Mouse (Mus musculus): ENCODE measurements around the gene Bahd1. TPM values are rescaled to one million over a fixed set of nuclear protein-coding genes. Genes with fewer than 3 reads are reported as not detected.

Gene Bahd1
- polyA plus RNA-seq, 1 experiment from 2014 or later = 2.3 TPM

GRCm38 (mm10) chr2:118900826-118901140, 606 bp downstream of the Bahd1 start:
- DNase-seq (no peak), ATAC-seq (ENCODE audit: low read depth) (no peak)
- no peaks in the 10 kb centered on the region for H3K9me3 ChIP-seq (replicated peaks)
- no peaks in the 10 kb centered on the region for H3K36me3 ChIP-seq
- H3K9ac ChIP-seq = peak overlapping the region; percentile 95
- peak overlapping the region; percentile 100 for H3K4me2 ChIP-seq
- H3K27ac ChIP-seq = peak overlapping the region; percentile 30; the same call in 1 of the 2 replicates
- 1% methylated on average over 11 of the region's 11 CpGs for WGBS (ENCODE audit: insufficient replicate concordance)
- peaks cover 68% of the 10 kb centered on the region for H3K27me3 ChIP-seq
- H3K4me1 ChIP-seq (replicated peaks) = peaks cover 75% of the 10 kb centered on the region
- peak overlapping the region; percentile 98 for H3K4me3 ChIP-seq (replicated peaks)

GRCm38 (mm10) chr2:118901175-118902031, 1.2 kb downstream of the Bahd1 start:
- H3K27me3 ChIP-seq = peaks cover 62% of the 10 kb centered on the region
- peaks cover 78% of the 10 kb centered on the region for H3K4me1 ChIP-seq (replicated peaks)
- peak overlapping the region; percentile 98 for H3K4me3 ChIP-seq (replicated peaks)
- DNase-seq (peak; percentile 96), ATAC-seq (ENCODE audit: low read depth) (peak; percentile 90)
- H3K36me3 ChIP-seq = no peaks in the 10 kb centered on the region
- H3K9ac ChIP-seq = peak overlapping the region; percentile 95
- under 1% methylated on average over 104 of the region's 120 CpGs for WGBS (ENCODE audit: insufficient replicate concordance)
- H3K9me3 ChIP-seq (replicated peaks) = no peaks in the 10 kb centered on the region
- H3K4me2 ChIP-seq = peak overlapping the region; percentile 100
- peak overlapping the region; percentile 93 for H3K27ac ChIP-seq

GRCm38 (mm10) chr2:118902051-118903025, 2.2 kb downstream of the Bahd1 start:
- Histone ChIP-seq H3K4me2 (peak overlapping the region; percentile 100), H3K9ac (peak overlapping the region; percentile 95), H3K36me3 (no peaks in the 10 kb centered on the region), H3K27ac (peak overlapping the region; percentile 93), H3K27me3 (peaks cover 52% of the 10 kb centered on the region), H3K4me1 (replicated peaks) (peaks cover 78% of the 10 kb centered on the region), H3K9me3 (replicated peaks) (no peaks in the 10 kb centered on the region), H3K4me3 (replicated peaks) (peak overlapping the region; percentile 98)
- WGBS (ENCODE audit: insufficient replicate concordance) = 1% methylated on average over 92 of the region's 106 CpGs
- peak; percentile 27 for ATAC-seq (ENCODE audit: low read depth)
- peak; percentile 48 for DNase-seq

GRCm38 (mm10) chr2:118903333-118903741, 3.2 kb downstream of the Bahd1 start:
- ATAC-seq (ENCODE audit: low read depth) (no peak), DNase-seq (no peak)
- WGBS (ENCODE audit: insufficient replicate concordance) = 26% methylated on average over 10 of the region's 10 CpGs
- peak overlapping the region; percentile 98 for H3K4me3 ChIP-seq (replicated peaks)
- no peaks in the 10 kb centered on the region for H3K9me3 ChIP-seq (replicated peaks)
- peak overlapping the region; percentile 100 for H3K4me2 ChIP-seq
- no peaks in the 10 kb centered on the region for H3K36me3 ChIP-seq
- peak overlapping the region; percentile 95 for H3K9ac ChIP-seq
- no peak overlapping the region for H3K27ac ChIP-seq
- peaks cover 75% of the 10 kb centered on the region for H3K4me1 ChIP-seq (replicated peaks)
- peaks cover 42% of the 10 kb centered on the region for H3K27me3 ChIP-seq

- no peaks in the 10 kb centered on the region for H3K36me3 ChIP-seq
- H3K4me3 ChIP-seq (replicated peaks) = no peak overlapping the region
- 73% methylated on average over 7 of the region's 7 CpGs for WGBS (ENCODE audit: insufficient replicate concordance)
- H3K4me2 ChIP-seq = no peak overlapping the region
- H3K9ac ChIP-seq = no peak overlapping the region
- DNase-seq (no peak), ATAC-seq (ENCODE audit: low read depth) (no peak)
- no peaks in the 10 kb centered on the region for H3K9me3 ChIP-seq (replicated peaks)
- H3K4me1 ChIP-seq (replicated peaks) = peaks cover 82% of the 10 kb centered on the region
- peaks cover 20% of the 10 kb centered on the region for H3K27me3 ChIP-seq
- no peak overlapping the region for H3K27ac ChIP-seq
These were observed 5.4 kb downstream of the Bahd1 start for GRCm38 (mm10) chr2:118905433-118906117.

- DNase-seq (no peak), ATAC-seq (ENCODE audit: low read depth) (no peak)
- H3K4me2 ChIP-seq = no peak overlapping the region
- H3K4me3 ChIP-seq (replicated peaks) = no peak overlapping the region
- H3K27ac ChIP-seq = no peak overlapping the region
- H3K9me3 ChIP-seq (replicated peaks) = no peaks in the 10 kb centered on the region
- no peaks in the 10 kb centered on the region for H3K36me3 ChIP-seq
- H3K27me3 ChIP-seq = peaks cover 16% of the 10 kb centered on the region
- WGBS (ENCODE audit: insufficient replicate concordance) = 77% methylated on average over 5 of the region's 5 CpGs
- peaks cover 83% of the 10 kb centered on the region for H3K4me1 ChIP-seq (replicated peaks)
- H3K9ac ChIP-seq = no peak overlapping the region
These were observed 5.9 kb downstream of the Bahd1 start for GRCm38 (mm10) chr2:118906118-118906492.

GRCm38 (mm10) chr2:118907781-118908180, 7.6 kb downstream of the Bahd1 start:
- Histone ChIP-seq H3K27me3 (peaks cover 11% of the 10 kb centered on the region), H3K4me3 (replicated peaks) (no peak overlapping the region), H3K9ac (no peak overlapping the region), H3K9me3 (replicated peaks) (no peaks in the 10 kb centered on the region), H3K27ac (no peak overlapping the region), H3K36me3 (no peaks in the 10 kb centered on the region), H3K4me2 (no peak overlapping the region), H3K4me1 (replicated peaks) (peaks cover 86% of the 10 kb centered on the region)
- WGBS (ENCODE audit: insufficient replicate concordance) = 67% methylated on average over 3 of the region's 3 CpGs
- ATAC-seq (ENCODE audit: low read depth) = no peak
- no peak for DNase-seq

GRCm38 (mm10) chr2:118909151-118909550, 9.0 kb downstream of the Bahd1 start:
- DNase-seq (no peak), ATAC-seq (ENCODE audit: low read depth) (no peak)
- H3K4me3 ChIP-seq (replicated peaks) = no peak overlapping the region
- peaks cover 86% of the 10 kb centered on the region for H3K4me1 ChIP-seq (replicated peaks)
- 0 out of 2 replicates have a peak, but pooled peaks cover under 1% of the 10 kb centered on the region for H3K27me3 ChIP-seq
- no peaks in the 10 kb centered on the region for H3K36me3 ChIP-seq
- H3K9me3 ChIP-seq (replicated peaks) = no peaks in the 10 kb centered on the region
- WGBS (ENCODE audit: insufficient replicate concordance) = 76% methylated on average over 1 of the region's 1 CpGs
- no peak overlapping the region for H3K9ac ChIP-seq
- H3K27ac ChIP-seq = no peak overlapping the region
- no peak overlapping the region for H3K4me2 ChIP-seq

- Histone ChIP-seq H3K4me3 (replicated peaks) (no peak overlapping the region), H3K36me3 (peaks cover under 1% of the 10 kb centered on the region), H3K9ac (no peak overlapping the region), H3K4me1 (replicated peaks) (peaks cover 78% of the 10 kb centered on the region), H3K9me3 (replicated peaks) (no peaks in the 10 kb centered on the region), H3K4me2 (no peak overlapping the region), H3K27ac (no peak overlapping the region), H3K27me3 (no peaks in the 10 kb centered on the region)
- ATAC-seq (ENCODE audit: low read depth) (no peak), DNase-seq (no peak)
- 59% methylated on average over 7 of the region's 7 CpGs for WGBS (ENCODE audit: insufficient replicate concordance)
These were observed 10.6 kb downstream of the Bahd1 start for GRCm38 (mm10) chr2:118910605-118911278.

- H3K36me3 ChIP-seq = peaks cover 15% of the 10 kb centered on the region
- H3K9me3 ChIP-seq (replicated peaks) = no peaks in the 10 kb centered on the region
- no peak overlapping the region for H3K27ac ChIP-seq
- no peak overlapping the region for H3K4me3 ChIP-seq (replicated peaks)
- no peak overlapping the region for H3K9ac ChIP-seq
- WGBS (ENCODE audit: insufficient replicate concordance) = 70% methylated on average over 8 of the region's 8 CpGs
- no peaks in the 10 kb centered on the region for H3K27me3 ChIP-seq
- no peak for ATAC-seq (ENCODE audit: low read depth)
- no peak for DNase-seq
- H3K4me1 ChIP-seq (replicated peaks) = peaks cover 59% of the 10 kb centered on the region
- no peak overlapping the region for H3K4me2 ChIP-seq
These were observed 12.5 kb downstream of the Bahd1 start for GRCm38 (mm10) chr2:118912706-118913105.
